In the genomic region with DNA sequence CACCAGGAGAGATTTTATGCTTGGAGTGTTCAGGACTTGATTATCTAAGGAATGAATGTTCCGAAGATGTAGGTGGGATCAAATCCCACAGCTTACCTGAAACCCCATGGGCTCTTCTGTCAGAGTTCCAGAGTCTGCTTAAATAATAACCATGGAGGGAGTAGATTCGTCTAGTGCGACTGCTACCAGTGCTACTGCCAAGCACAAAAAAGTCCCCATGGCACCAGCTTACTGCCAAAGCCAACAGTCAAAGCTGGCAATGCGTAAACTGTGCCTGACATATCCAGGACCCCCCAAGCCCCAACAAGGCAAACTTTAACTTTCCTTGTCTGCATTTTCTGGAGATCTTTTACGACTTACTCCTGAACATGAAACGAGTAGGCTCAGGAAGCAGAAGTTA, we compare ENCODE assay signal across 17 mouse cellular contexts. TPM values are rescaled to one million over a fixed set of nuclear protein-coding genes. Genes with fewer than 3 reads are reported as not detected.
DNase-seq lines count a peak whose midpoint lies in the region; ATAC-seq lines count a peak whose summit lies in the region.
"Had no signal": no experiment of that assay in that cellular context is flagged by ENCODE, and none has a peak within 500 bp of the region (broad histone marks: within the 10 kb centered on the region; RNA-seq: fewer than 3 reads in every experiment).

No protein-coding gene starts in this region.

- peak overlapping the region; percentile 44; the same call in 1 of the 2 replicates for H3K27ac ChIP-seq in embryonic facial prominence, embryonic 13.5 days
- H3K27ac ChIP-seq in embryonic facial prominence, embryonic 10.5 days (replicated peaks) = no peak overlapping the region
- H3K27ac ChIP-seq in lung, embryonic 15.5 days = peak overlapping the region; percentile 76
- peak overlapping the region; percentile 84 for H3K27ac ChIP-seq in kidney, embryonic 16.5 days (ENCODE audit: low read length)
- no peak overlapping the region for H3K27ac ChIP-seq in midbrain, embryonic 11.5 days (ENCODE audit: low read depth, low read length)
- H3K27ac ChIP-seq: embryonic facial prominence, embryonic 12.5 days; heart, embryonic 13.5 days; hindbrain, embryonic 14.5 days; intestine, embryonic 15.5 days; liver, embryonic 14.5 days had no signal

- no peaks in the 10 kb centered on the region for H3K9me3 ChIP-seq in embryonic facial prominence, embryonic 13.5 days
- no peaks in the 10 kb centered on the region for H3K9me3 ChIP-seq in embryonic facial prominence, embryonic 10.5 days
- no peaks in the 10 kb centered on the region for H3K9me3 ChIP-seq in lung, embryonic 15.5 days
- no peaks in the 10 kb centered on the region for H3K9me3 ChIP-seq in kidney, embryonic 16.5 days (ENCODE audit: low read length)
- H3K9me3 ChIP-seq in midbrain, embryonic 11.5 days (ENCODE audit: control insufficient read depth, low read length) = no peaks in the 10 kb centered on the region
- H3K9me3 ChIP-seq: embryonic facial prominence, embryonic 12.5 days; heart, embryonic 13.5 days; intestine, embryonic 15.5 days had no signal

- H3K36me3 ChIP-seq in embryonic facial prominence, embryonic 13.5 days = no peaks in the 10 kb centered on the region
- 0 out of 2 replicates have a peak, but pooled peaks cover 3% of the 10 kb centered on the region for H3K36me3 ChIP-seq in embryonic facial prominence, embryonic 10.5 days (replicated peaks)
- no peaks in the 10 kb centered on the region for H3K36me3 ChIP-seq in lung, embryonic 15.5 days
- H3K36me3 ChIP-seq in kidney, embryonic 16.5 days (ENCODE audit: insufficient read depth, low read length) = peaks cover 3% of the 10 kb centered on the region; the same call in 1 of the 2 replicates
- H3K36me3 ChIP-seq in midbrain, embryonic 11.5 days (ENCODE audit: control insufficient read depth, insufficient read depth, low read length) = no peaks in the 10 kb centered on the region
- H3K36me3 ChIP-seq: embryonic facial prominence, embryonic 12.5 days; heart, embryonic 13.5 days; intestine, embryonic 15.5 days had no signal

- no peak overlapping the region for H3K4me3 ChIP-seq in embryonic facial prominence, embryonic 13.5 days
- no peak overlapping the region for H3K4me3 ChIP-seq in embryonic facial prominence, embryonic 10.5 days
- no peak overlapping the region for H3K4me3 ChIP-seq in lung, embryonic 15.5 days
- H3K4me3 ChIP-seq in kidney, embryonic 16.5 days (ENCODE audit: low read length) = no peak overlapping the region
- H3K4me3 ChIP-seq in midbrain, embryonic 11.5 days (ENCODE audit: low read depth, low read length) = no peak overlapping the region
- H3K4me3 ChIP-seq: embryonic facial prominence, embryonic 12.5 days; heart, embryonic 13.5 days; intestine, embryonic 15.5 days had no signal

- no peak overlapping the region for H3K9ac ChIP-seq in embryonic facial prominence, embryonic 13.5 days
- no peak overlapping the region for H3K9ac ChIP-seq in lung, embryonic 15.5 days
- H3K9ac ChIP-seq in kidney, embryonic 16.5 days (replicated peaks; ENCODE audit: low read length) = no peak overlapping the region
- H3K9ac ChIP-seq in midbrain, embryonic 11.5 days (ENCODE audit: low read length) = no peak overlapping the region
- H3K9ac ChIP-seq: embryonic facial prominence, embryonic 12.5 days; heart, embryonic 13.5 days; hindbrain, embryonic 14.5 days; intestine, embryonic 15.5 days; liver, embryonic 14.5 days had no signal

- H3K4me2 ChIP-seq in embryonic facial prominence, embryonic 13.5 days = no peak overlapping the region
- H3K4me2 ChIP-seq in lung, embryonic 15.5 days = no peak overlapping the region
- no peak overlapping the region for H3K4me2 ChIP-seq in kidney, embryonic 16.5 days (replicated peaks; ENCODE audit: low read depth, low read length)
- H3K4me2 ChIP-seq in midbrain, embryonic 11.5 days = no peak overlapping the region
- H3K4me2 ChIP-seq: embryonic facial prominence, embryonic 12.5 days; heart, embryonic 13.5 days; hindbrain, embryonic 14.5 days; intestine, embryonic 15.5 days had no signal

- no peak for DNase-seq in embryonic facial prominence, embryonic 10.5 days (ENCODE audit: low spot score)
- DNase-seq in lung, postnatal 14 days = no peak
- DNase-seq in midbrain, embryonic 11.5 days (ENCODE audit: low spot score, missing footprints) = no peak
- DNase-seq: gastrocnemius, postnatal 10 days; heart, adult 18-20 months; right cerebral cortex, postnatal 25 days had no signal

- H3K4me1 ChIP-seq in embryonic facial prominence, embryonic 13.5 days = peaks cover 15% of the 10 kb centered on the region
- no peaks in the 10 kb centered on the region for H3K4me1 ChIP-seq in embryonic facial prominence, embryonic 10.5 days
- peaks cover 15% of the 10 kb centered on the region; the same call in 1 of the 2 replicates for H3K4me1 ChIP-seq in lung, embryonic 15.5 days
- H3K4me1 ChIP-seq in kidney, embryonic 16.5 days (ENCODE audit: insufficient read depth, low read length) = peaks cover 8% of the 10 kb centered on the region
- no peaks in the 10 kb centered on the region for H3K4me1 ChIP-seq in midbrain, embryonic 11.5 days (ENCODE audit: control insufficient read depth, insufficient read depth, low read length)
- H3K4me1 ChIP-seq: embryonic facial prominence, embryonic 12.5 days; heart, embryonic 13.5 days had no signal

- 77% methylated on average over 6 of the region's 6 CpGs for WGBS in embryonic facial prominence, embryonic 13.5 days
- WGBS in embryonic facial prominence, embryonic 10.5 days = 90% methylated on average over 6 of the region's 6 CpGs
- WGBS in lung, embryonic 15.5 days = 60% methylated on average over 6 of the region's 6 CpGs
- 49% methylated on average over 6 of the region's 6 CpGs for WGBS in kidney, embryonic 16.5 days
- 89% methylated on average over 6 of the region's 6 CpGs for WGBS in midbrain, embryonic 11.5 days

- no peaks in the 10 kb centered on the region for H3K27me3 ChIP-seq in embryonic facial prominence, embryonic 13.5 days
- H3K27me3 ChIP-seq in embryonic facial prominence, embryonic 10.5 days (replicated peaks; ENCODE audit: low read depth, poor library complexity, severe bottlenecking) = no peaks in the 10 kb centered on the region
- H3K27me3 ChIP-seq in lung, embryonic 15.5 days = no peaks in the 10 kb centered on the region
- no peaks in the 10 kb centered on the region for H3K27me3 ChIP-seq in kidney, embryonic 16.5 days (ENCODE audit: insufficient read depth, low read length)
- H3K27me3 ChIP-seq in midbrain, embryonic 11.5 days (ENCODE audit: control insufficient read depth, insufficient read depth, low read length) = no peaks in the 10 kb centered on the region
- H3K27me3 ChIP-seq: embryonic facial prominence, embryonic 12.5 days; heart, embryonic 13.5 days; intestine, embryonic 15.5 days had no signal

- ATAC-seq in embryonic facial prominence, embryonic 13.5 days (ENCODE audit: insufficient number of reproducible peaks, insufficient read depth, low FRiP score, low TSS enrichment, low read depth) = no peak
- no peak for ATAC-seq in lung, embryonic 15.5 days (ENCODE audit: borderline replicate concordance, extremely low read depth, low FRiP score, low TSS enrichment)
- ATAC-seq in kidney, embryonic 16.5 days (ENCODE audit: low FRiP score, low TSS enrichment) = no peak
- ATAC-seq in granulocyte monocyte progenitor cell, adult 5-6 weeks (replicated peaks; ENCODE audit: poor library complexity, severe bottlenecking) = no peak
- no peak for ATAC-seq in midbrain, embryonic 11.5 days (ENCODE audit: low FRiP score)
- ATAC-seq: forebrain, embryonic 14.5 days; intestine, embryonic 15.5 days had no signal

RNA-seq across cellular contexts. Expression of gene Kcnk1, which starts 32.5 kb away (rescaled TPM):
- polyA plus RNA-seq in embryonic facial prominence, embryonic 13.5 days (2015; fragmentation: Nextera tagmentation; extraction: Ambion mirVana) = 19.8 and 22.2 TPM in 2 replicates
- polyA plus RNA-seq in embryonic facial prominence, embryonic 10.5 days (2016; fragmentation: Nextera tagmentation; extraction: Ambion mirVana) = 17.0 and 17.9 TPM in 2 replicates
- polyA plus RNA-seq in lung, embryonic 15.5 days (2015; fragmentation: Nextera tagmentation; extraction: Ambion mirVana) = 52.9 and 54.4 TPM in 2 replicates
- 53.6 and 56.5 TPM in 2 replicates for polyA plus RNA-seq in kidney, embryonic 16.5 days (2015; fragmentation: Nextera tagmentation; extraction: Ambion mirVana)
- not detected in 2 replicates for total RNA-seq in granulocyte monocyte progenitor cell, adult 5-6 weeks (2014; fragmentation: Nextera tagmentation)
- total RNA-seq in granulocyte monocyte progenitor cell, adult 5-6 weeks (2017) = not detected in 2 replicates
- polyA plus RNA-seq in midbrain, embryonic 11.5 days (2014; fragmentation: Nextera tagmentation; extraction: Ambion mirVana) = 3.8 and 4.1 TPM in 2 replicates
- total RNA-seq: common myeloid progenitor, adult 5-6 weeks had no signal

Comparison
In these comparisons a context has a peak if more than half of its experiments do, and no peak if none do; other contexts are left out.
1. H3K27ac ChIP-seq: peak in embryonic facial prominence, embryonic 13.5 days (single experiment), lung, embryonic 15.5 days (single experiment) and kidney, embryonic 16.5 days (single experiment); none in embryonic facial prominence, embryonic 10.5 days (single experiment) and midbrain, embryonic 11.5 days (single experiment).